Mouse (Mus musculus): Measurements from ENCODE around the gene Gm5089. TPM values are rescaled to one million over a fixed set of nuclear protein-coding genes. Genes with fewer than 3 reads are reported as not detected.

The Gm5089 gene
- polyA plus RNA-seq, 1 experiment from 2014 or later: not detected

- Histone ChIP-seq H3K9ac (ENCODE audit: low read depth, low read length) (no peak overlapping the region), H3K4me2 (ENCODE audit: low read depth, low read length) (no peak overlapping the region), H3K27me3 (replicated peaks; ENCODE audit: control insufficient read depth, insufficient read depth, low read length) (no peaks in the 10 kb centered on the region), H3K36me3 (ENCODE audit: control insufficient read depth, insufficient read depth, low read length) (no peaks in the 10 kb centered on the region), H3K9me3 (ENCODE audit: control insufficient read depth, low read length) (no peaks in the 10 kb centered on the region), H3K27ac (ENCODE audit: low read length) (no peak overlapping the region), H3K4me1 (ENCODE audit: control insufficient read depth, insufficient read depth, low read length) (no peaks in the 10 kb centered on the region), H3K4me3 (ENCODE audit: low read length) (no peak overlapping the region)
- no peak for ATAC-seq
- WGBS: 94% methylated on average over 5 of the region's 5 CpGs
Observed at GRCm38 (mm10) chr14:122385758-122386157, 65.2 kb downstream of the Gm5089 start.

- Histone ChIP-seq H3K27ac (ENCODE audit: low read length) (no peak overlapping the region), H3K36me3 (ENCODE audit: control insufficient read depth, insufficient read depth, low read length) (no peaks in the 10 kb centered on the region), H3K4me1 (ENCODE audit: control insufficient read depth, insufficient read depth, low read length) (no peaks in the 10 kb centered on the region), H3K4me2 (ENCODE audit: low read depth, low read length) (no peak overlapping the region), H3K9me3 (ENCODE audit: control insufficient read depth, low read length) (no peaks in the 10 kb centered on the region), H3K4me3 (ENCODE audit: low read length) (no peak overlapping the region), H3K9ac (ENCODE audit: low read depth, low read length) (no peak overlapping the region), H3K27me3 (replicated peaks; ENCODE audit: control insufficient read depth, insufficient read depth, low read length) (no peaks in the 10 kb centered on the region)
- WGBS: 74% methylated on average over 3 of the region's 3 CpGs
- no peak for ATAC-seq
Observed at GRCm38 (mm10) chr14:122385238-122385534, 65.7 kb downstream of the Gm5089 start.

Other genes with a start within 250 kb of the Gm5089 start
- not detected in 2 replicates for gene Zic5, start 14.6 kb upstream of the Gm5089 start, polyA plus RNA-seq (2015; fragmentation: Nextera tagmentation; extraction: Ambion mirVana)
- not detected in 2 replicates for gene Zic2, start 24.3 kb upstream of the Gm5089 start, polyA plus RNA-seq (2015; fragmentation: Nextera tagmentation; extraction: Ambion mirVana)
- gene Gm10837, start 39.5 kb upstream of the Gm5089 start, polyA plus RNA-seq (2015; fragmentation: Nextera tagmentation; extraction: Ambion mirVana): not detected in 2 replicates
- gene Pcca, start 83.2 kb upstream of the Gm5089 start, polyA plus RNA-seq (2015; fragmentation: Nextera tagmentation; extraction: Ambion mirVana): 17.3 and 18.3 TPM in 2 replicates

Data from intestine, embryonic 16.5 days (tissue).